Mouse (Mus musculus) neutrophil, adult 83 days (primary cell): Measurements from ENCODE around the gene Dhx37. TPM values are rescaled to one million over a fixed set of nuclear protein-coding genes. Genes with fewer than 3 reads are reported as not detected.

Source experiments
- total RNA-seq, 2 experiments: library from RNA; stranded (reverse); gene quantifications; one replicate each; pipeline ENCODE4 v1.2.4; 2023

Dhx37 gene
- 1 to 10 TPM; 8.1 to 9.6 TPM for total RNA-seq

GRCm38 (mm10) chr5:125433793-125434337 lies at the start of gene Dhx37:
Dhx37 (minus strand) TSS chr5:125434121.

DNA sequence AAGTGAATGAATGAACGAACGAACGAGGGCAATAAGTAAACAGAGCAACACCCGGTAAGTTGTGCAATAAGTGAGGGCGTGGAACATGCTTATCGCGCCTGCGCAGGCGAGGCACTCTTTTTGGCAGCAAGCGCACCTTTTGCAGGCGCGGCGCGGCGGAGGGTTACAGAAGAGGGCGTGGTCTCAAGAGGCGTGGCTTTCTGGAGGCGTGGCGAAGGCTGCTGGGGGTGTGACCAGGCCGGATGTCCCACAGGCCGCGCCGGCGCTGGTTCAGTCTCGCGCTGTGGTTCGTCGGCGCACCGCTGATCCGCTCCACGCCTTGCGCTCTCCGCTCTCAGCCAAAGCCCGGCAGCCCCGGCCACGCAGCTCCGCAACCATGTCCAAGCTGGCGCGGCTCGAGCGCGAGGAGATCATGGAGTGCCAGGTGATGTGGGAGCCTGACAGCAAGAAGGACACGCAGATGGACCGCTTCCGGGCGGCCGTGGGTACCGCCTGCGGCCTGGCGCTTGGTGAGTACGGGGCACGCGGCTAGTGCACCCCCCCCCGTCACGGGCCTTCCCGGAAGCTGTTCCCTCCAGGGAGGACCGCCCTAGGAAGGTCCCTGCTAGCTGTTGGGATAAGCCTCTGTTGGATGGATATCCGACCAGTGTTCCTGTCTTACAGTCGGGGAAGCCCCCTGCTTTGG lies 41.8 kb upstream of the Dhx37 start, which contains the start of gene Aacs:
Gene Aacs (plus strand): TSS at position 214 of the 685 bp plus-strand sequence.

GRCm38 (mm10) chr5:125441234-125442114 lies 7.6 kb upstream of the Dhx37 start, which contains the start of gene Bri3bp:
Bri3bp (plus strand) TSS chr5:125441568.

DNA sequence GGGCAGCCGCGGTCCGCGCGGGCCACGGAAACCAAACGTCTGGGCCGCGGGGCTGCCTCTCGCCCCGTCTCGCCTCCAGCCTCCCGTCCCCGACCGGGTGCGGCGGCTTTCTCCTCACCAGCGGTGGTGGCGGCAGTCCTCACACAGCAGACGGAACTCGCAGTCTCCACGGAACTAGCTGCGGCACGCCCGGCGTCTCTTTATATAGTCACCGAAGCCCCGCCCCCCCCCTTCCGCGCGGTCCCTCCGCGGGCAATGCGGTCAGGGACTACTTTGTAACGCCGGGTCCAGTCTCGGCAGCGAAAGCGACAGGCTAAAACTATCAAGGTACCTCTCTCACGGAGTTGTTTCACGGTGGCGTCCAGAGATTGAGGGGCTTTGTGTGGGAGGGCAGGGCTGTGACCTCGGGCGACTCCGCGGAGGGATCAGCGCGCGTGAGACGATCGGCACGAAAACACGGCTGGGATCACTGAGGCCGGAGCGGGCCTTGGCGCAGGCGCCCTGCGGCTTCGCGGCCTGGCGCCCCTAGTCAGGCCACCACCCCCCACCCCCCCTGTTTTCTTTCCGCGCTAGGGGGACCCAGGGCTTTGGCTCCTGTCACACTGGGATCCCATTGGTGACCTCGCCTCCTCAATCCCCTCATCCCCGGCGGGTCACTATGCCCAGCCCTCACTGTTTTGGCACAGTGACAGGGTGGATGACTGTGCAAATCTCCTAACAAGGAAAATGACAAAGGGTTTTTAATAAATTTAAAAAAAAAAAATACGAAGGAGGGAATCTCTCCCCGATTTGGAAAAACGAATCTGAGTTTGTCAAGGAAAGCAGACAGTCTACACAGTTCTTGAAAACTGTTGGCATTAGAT lies 44.1 kb downstream of the Dhx37 start, which contains the start of gene Ubc:
Gene Ubc (minus strand): TSS at position 624 of the 863 bp plus-strand sequence.

DNA sequence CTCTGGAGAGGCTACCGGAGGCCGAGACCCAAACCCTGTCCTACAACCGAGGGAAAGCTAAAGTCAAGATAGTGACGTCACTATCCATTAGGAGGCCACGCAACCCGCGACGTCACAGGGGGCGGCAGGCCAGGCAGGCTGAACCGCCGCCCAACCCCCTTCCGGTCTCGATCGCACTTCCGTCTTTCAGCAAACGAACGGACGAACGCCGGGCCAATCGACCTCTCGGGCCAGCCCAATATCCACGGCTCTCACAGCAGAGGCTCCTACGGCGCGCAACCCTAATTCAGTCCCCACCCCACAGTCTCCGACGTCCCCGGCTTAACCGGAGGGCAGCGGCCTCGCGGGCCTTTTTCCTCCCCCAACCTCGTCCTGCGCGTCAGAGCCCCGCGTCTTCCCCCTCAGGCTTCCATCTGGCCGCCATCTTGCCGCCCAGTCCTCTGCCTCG lies 44.8 kb downstream of the Dhx37 start, which contains the start of gene Gm10382:
Gene Gm10382 (plus strand): TSS at position 192 of the 448 bp plus-strand sequence.

Other genes with a start within 250 kb of the Dhx37 start
- gene Scarb1, start 93.0 kb downstream of the Dhx37 start, total RNA-seq = 10 to 100 TPM; 59.4 to 67.0 TPM
- 1 to 10 TPM; 2.0 to 2.3 TPM for gene Gm10382, start 44.8 kb downstream of the Dhx37 start, total RNA-seq
- gene Ubc, start 43.9 kb downstream of the Dhx37 start, total RNA-seq = 1,000 to 10,000 TPM; 2,261 to 2,512 TPM
- 10 to 100 TPM; 24.4 to 25.3 TPM for gene Bri3bp, start 7.4 kb upstream of the Dhx37 start, total RNA-seq
- 10 to 100 TPM; 46.6 to 46.7 TPM for gene Aacs, start 41.7 kb upstream of the Dhx37 start, total RNA-seq
- gene Tmem132b, start 97.7 kb upstream of the Dhx37 start, total RNA-seq = 1 to 10 TPM in 1 of 2 experiments, under 1 TPM in 1; 0.77 to 1.7 TPM